Mouse (Mus musculus): Measurements from ENCODE around the gene Fer.

DNA sequence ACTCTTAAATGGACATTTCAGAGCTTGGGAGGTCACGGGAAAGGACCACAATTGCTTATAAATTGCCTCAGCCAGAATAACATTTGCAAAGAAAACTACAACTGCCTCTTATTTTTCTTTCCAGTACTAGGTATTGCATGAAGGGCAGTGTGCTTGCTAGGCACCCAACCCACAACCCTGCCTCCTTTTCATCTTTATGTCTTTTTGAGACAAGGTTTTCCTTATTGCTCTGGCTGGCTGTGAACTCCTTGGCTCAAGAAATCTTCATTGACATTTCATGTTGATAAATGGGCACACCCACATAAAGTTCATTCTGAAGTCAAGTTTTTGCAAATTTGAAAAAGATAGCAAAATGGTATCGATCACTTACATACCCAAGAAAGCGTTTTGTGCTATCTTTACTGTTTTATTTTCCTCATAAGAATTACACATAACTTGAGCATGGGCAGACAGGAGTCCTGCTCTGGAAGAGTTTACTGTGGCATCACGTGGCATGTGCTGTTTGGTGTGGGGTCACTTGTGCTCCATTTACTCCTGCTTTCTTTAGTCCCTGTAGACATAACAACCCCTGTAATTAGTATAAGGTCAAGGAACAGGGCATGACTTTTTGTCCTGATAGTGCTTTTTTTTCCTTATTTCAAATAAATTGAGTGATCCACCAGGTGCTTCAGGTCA, 142.8 kb downstream of the Fer start:
- TF ChIP-seq CTCF (IDR thresholded peaks at IDR 0.05; ENCODE audit: low read depth, low read length): no peak
- no peak for TF ChIP-seq POLR2A (IDR thresholded peaks at IDR 0.05; ENCODE audit: borderline replicate concordance, low read depth, low read length)
